Mouse (Mus musculus): ENCODE data around the gene Caskin2. TPM values are rescaled to one million over a fixed set of nuclear protein-coding genes. Genes with fewer than 3 reads are reported as not detected.

Caskin2 gene
- total RNA-seq, 4 experiments from 2014 or later: 18.2 to 18.9 (median 18.4) TPM

DNA sequence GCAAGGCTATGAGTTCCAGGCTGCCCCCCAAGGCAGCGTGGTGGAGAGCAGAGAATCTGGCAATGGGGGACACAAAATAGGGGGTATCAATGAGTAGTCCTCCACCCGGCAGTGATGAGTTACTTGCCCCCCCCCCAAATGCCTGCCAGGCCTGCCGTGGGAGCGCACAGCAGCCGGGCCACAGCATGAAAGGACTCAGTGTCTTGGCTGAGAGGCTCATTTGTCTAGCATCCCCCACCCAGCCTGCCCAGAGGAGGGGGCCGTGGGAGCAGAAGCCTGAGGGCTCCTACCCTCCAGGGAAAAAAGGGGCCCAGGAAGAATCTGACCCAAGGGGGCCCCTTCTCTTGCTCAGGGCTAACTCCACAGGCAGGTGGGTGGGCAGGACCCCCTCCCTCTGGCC, 6.1 kb downstream of the Caskin2 start:
- DNase-seq (ENCODE audit: low spot score in 2 of 2): no peak

GRCm38 (mm10) chr11:115806154-115806553, 7.3 kb downstream of the Caskin2 start:
- DNase-seq (ENCODE audit: low spot score in 2 of 2): no peak

GRCm38 (mm10) chr11:115805005-115805404, 8.4 kb downstream of the Caskin2 start:
- no peak for DNase-seq (ENCODE audit: low spot score in 2 of 2)

GRCm38 (mm10) chr11:115803072-115803709, 10.2 kb downstream of the Caskin2 start:
- DNase-seq (ENCODE audit: low spot score in 2 of 2): no peak

DNA sequence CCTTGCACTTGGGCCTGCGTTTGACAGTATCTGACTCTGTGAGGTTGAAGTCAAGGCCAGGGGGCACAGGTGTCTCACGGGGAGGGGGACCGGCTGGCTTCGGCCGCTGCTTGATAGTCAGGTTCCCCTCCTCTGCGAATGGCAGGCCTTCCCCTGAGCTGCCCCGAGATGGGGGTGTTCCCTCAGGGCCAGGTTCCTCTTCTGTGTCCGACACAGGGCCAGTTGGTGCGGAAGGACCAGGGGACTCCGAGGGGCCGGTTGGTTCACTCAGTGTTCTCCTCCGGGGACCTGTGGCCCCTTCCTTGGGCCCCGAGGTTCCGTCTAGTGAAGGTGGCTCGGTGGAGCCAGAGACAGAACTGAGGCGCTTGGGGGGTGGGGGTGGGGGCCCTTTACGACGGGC, 12.5 kb downstream of the Caskin2 start:
- DNase-seq (ENCODE audit: low spot score in 2 of 2): no peak

GRCm38 (mm10) chr11:115797665-115798064, 15.8 kb downstream of the Caskin2 start:
- DNase-seq (ENCODE audit: low spot score in 2 of 2): no peak

DNA sequence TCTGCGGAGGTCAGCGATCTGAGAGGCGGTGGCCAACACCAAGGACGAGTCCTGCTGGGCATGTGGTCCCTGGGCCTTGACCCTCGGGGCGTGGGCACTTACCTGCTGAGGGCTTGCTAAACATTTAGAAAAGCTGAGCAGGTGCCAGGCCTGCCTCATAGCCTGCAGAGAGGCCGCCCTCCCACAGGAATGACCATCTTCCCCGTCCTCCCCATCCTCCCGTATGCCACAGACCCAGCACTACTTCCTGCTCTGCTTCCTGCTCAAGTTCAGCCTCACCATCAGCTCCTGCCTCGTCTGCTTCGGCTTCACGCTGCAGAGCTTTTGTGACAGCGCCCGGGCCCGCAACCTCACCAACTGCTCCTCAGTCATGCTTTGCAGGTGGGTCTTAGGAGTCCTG, 16.5 kb downstream of the Caskin2 start:
- no peak for DNase-seq (ENCODE audit: low spot score in 2 of 2)

DNA sequence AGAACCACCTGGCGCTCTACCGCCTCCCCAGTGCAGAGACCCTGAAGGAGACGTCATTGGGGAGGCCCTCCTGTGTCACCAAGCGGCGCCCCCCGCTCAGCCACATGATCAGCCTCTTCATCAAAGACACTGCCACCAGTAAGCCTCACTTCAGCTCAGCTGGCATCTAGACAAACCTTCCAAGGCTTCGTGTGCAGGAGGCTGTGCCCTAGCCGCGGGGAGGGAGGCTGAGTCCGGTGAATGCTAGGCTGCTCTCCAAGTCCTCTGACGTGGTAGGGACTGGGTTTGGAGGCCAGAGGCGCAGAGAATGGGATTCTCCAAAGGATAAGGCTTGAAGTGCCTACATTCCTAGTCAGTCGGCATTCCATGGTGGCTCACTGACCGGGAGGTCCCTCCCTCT, 21.1 kb downstream of the Caskin2 start:
- DNase-seq (ENCODE audit: low spot score in 2 of 2): no peak

DNA sequence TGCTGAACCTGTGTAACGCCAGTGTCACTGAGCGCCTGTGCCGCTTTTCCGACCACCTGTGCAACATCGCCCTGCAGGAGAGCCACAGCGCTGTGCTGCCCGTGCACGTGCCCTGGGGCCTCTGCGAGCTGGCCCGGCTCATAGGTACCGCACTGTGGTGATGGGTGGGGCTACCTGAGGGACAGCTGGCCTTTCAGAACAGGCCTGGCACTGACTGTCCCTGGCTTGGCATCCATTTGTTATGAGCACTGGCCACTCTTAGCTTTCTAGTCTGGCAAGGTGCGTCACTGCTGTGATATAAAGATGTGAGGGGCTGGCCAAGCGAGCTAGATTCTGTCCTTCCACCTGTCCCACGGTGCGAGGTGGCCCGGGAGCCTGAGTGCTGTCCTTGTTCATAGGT, 21.5 kb downstream of the Caskin2 start:
- DNase-seq (ENCODE audit: low spot score in 2 of 2): no peak

DNA sequence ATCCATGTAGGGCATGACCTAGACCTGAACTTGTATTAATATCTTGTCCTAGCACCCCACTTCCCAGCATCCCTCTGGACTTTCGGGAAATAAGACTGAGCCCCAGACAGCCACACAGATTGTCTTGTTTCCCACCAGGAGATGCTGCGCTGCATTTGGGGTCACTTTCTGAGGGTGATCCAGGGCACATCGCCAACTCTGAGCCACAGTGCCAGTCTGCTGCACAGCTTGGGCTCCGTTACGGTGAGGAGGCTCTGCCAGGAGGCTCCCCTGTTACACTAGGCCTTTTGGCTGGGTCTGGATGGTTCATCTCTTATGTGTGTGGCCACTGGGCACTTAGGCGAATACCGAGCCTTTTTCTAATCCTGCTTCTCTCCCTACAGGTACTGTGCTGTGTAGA, 23.7 kb downstream of the Caskin2 start:
- DNase-seq (ENCODE audit: low spot score in 2 of 2): no peak

DNA sequence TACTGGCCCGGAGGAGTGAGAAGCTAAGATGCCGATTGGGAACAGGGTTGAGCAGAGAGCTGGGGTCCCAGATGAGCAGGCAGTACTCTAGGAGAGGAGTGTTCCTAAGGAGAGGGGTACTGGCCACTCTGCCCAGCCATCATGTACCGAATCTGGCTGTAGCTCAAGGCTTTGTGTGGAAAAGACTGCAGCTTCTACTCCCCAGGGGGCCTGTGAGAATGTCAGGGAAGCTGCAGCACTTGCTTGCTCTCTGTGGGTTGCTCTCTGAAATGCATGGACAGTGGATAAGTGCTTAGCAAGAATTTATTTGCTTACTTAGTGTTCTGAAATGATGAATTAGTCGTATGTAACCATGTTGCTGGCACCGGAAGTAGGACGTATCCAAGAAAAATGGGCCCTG, 27.0 kb downstream of the Caskin2 start:
- no peak for DNase-seq (ENCODE audit: low spot score in 2 of 2)

GRCm38 (mm10) chr11:115780141-115781070, 33.0 kb downstream of the Caskin2 start:
- DNase-seq (ENCODE audit: low spot score in 2 of 2): peak; percentile 63 to 71

DNA sequence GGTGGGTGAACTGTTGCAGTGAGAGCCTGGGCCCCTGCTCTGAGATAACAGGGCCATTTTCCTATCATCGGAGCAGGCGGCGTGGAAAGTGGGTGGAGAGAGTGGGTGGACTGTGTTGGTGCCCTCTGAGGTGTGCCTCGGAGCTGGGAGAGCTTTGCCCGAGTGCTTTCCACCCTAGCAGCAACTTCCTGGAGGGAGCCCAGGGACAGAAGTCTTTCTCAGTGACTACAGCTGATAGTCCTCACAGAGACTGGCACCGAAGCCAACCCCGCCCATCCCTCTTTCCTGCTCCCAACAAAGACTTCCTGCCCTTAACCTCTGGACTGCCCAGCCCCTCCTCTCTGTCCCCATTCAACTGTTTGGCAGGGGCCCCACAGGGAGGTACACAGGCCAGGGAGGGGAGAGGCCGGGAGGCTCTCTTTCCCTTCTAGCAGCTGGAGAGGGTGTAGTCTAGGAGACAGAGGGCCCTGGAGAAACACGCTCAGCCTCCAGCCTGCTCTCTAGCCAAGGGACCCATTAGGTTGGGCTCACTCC, 34.3 kb downstream of the Caskin2 start:
- DNase-seq (ENCODE audit: low spot score in 2 of 2): peak in 1 of 2 experiments; percentile 64

GRCm38 (mm10) chr11:115777487-115778335, 35.7 kb downstream of the Caskin2 start:
- DNase-seq (ENCODE audit: low spot score in 2 of 2): no peak

- no peak for DNase-seq (ENCODE audit: low spot score in 2 of 2)
Observed at GRCm38 (mm10) chr11:115776954-115777353, 36.5 kb downstream of the Caskin2 start.

GRCm38 (mm10) chr11:115775821-115776665, 37.4 kb downstream of the Caskin2 start:
- no peak for DNase-seq (ENCODE audit: low spot score in 2 of 2)

DNA sequence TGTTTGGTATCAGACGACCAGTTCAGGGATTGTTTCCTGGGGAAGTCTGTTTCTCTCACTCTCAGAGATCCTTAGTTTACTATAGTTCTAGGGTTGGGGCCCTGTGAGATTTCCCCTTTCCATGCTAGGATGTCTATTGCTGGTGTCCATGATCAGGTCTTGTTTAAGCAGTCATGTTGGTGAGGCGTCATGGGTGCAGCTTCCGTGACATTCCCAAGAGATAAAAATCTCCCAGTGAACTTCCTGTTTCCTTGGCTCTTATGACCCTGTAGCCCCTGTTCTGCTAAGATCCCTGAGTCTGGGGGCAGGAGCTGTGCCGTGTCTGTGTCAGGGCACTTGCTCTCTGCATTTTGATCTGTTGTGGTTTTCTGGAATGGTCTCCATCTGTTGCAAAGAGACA, 38.8 kb downstream of the Caskin2 start:
- no peak for DNase-seq (ENCODE audit: low spot score in 2 of 2)

- no peak for DNase-seq (ENCODE audit: low spot score in 2 of 2)
Observed at GRCm38 (mm10) chr11:115768896-115769295, 44.5 kb downstream of the Caskin2 start.

DNA sequence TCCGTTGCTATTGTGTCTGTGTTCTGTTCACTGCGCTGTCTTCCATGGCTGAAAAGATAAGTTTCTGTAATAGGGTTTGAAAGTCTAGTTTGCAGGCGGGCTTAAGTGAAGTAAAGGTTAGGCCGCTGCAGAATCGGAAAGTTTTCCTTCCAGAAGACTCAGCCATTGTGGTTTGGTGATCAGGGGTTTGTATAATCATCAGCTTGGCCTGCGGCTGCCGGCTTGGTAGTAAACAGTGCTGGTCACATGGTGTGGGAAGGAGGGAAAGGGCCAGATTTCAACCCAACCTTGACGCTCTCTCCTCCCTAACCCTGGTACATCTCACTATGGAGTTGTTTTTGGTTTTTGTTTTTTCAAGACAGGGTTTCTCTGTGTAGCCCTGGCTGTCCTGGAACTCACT, 46.5 kb downstream of the Caskin2 start:
- DNase-seq (ENCODE audit: low spot score in 2 of 2): no peak

- no peak for DNase-seq (ENCODE audit: low spot score in 2 of 2)
Observed at GRCm38 (mm10) chr11:115766356-115766943, 47.0 kb downstream of the Caskin2 start.

All from left cerebral cortex, adult 8-10 months (tissue).